Mouse (Mus musculus) ES-E14 (cell line): ENCODE results near the gene Gm13287. TPM values are rescaled to one million over a fixed set of nuclear protein-coding genes. Genes with fewer than 3 reads are reported as not detected.
"Not testable (repeated sequence)": the region's sequence is repeated elsewhere in the genome, so short reads cannot be mapped to it uniquely, and the experiment has no call there.

Experiments
- DNase-seq: peaks from one replicate; pipeline ENCODE4 v3.0.0-alpha.2; 2013; ENCODE audit warnings: low read depth, low spot score
- H3K27ac ChIP-seq: 2 replicates; pipeline ENCODE4 v1.5.1; 2012; ENCODE audit warnings: low read depth, mild to moderate bottlenecking, low read length, moderate library complexity, mixed read lengths; ENCODE audit not compliant: poor library complexity, insufficient read depth, severe bottlenecking
- H3K36me3 ChIP-seq: 2 replicates; pipeline ENCODE4 v1.6.1; 2012; ENCODE audit warnings: mild to moderate bottlenecking, low read length, moderate library complexity, mixed read lengths; ENCODE audit not compliant: control insufficient read depth, poor library complexity, insufficient read depth, severe bottlenecking
- H3K4me1 ChIP-seq, 2 experiments: fragments of 150-350 bp in 1 of 2; sonication (generic) in 1 of 2; 2 replicates each; pipeline ENCODE4 v1.6.1; 2012; ENCODE audit warnings: low read length in 2 of 2, mild to moderate bottlenecking in 1 of 2, mixed read lengths in 1 of 2; ENCODE audit not compliant: control insufficient read depth in 2 of 2, insufficient read depth in 2 of 2, poor library complexity in 1 of 2
- H3K4me3 ChIP-seq, 2 experiments: fragments of 150-350 bp in 1 of 2; sonication (generic) in 1 of 2; 2 replicates each; pipeline ENCODE4 v1.5.1; 2012; ENCODE audit warnings: low read length in 2 of 2, low read depth in 1 of 2, mild to moderate bottlenecking in 1 of 2, mixed read lengths in 1 of 2; ENCODE audit not compliant: insufficient read depth in 1 of 2, poor library complexity in 1 of 2, severe bottlenecking in 1 of 2
- H3K9ac ChIP-seq: 2 replicates; pipeline ENCODE4 v1.6.1; 2012; ENCODE audit warnings: low read depth, mild to moderate bottlenecking, low read length, mixed read lengths; ENCODE audit not compliant: poor library complexity, insufficient read depth, severe bottlenecking
- H3K9me3 ChIP-seq: fragments of 150-350 bp; sonication (generic); 2 replicates; pipeline ENCODE4 v1.6.1; 2012; ENCODE audit warnings: low read depth, mild to moderate bottlenecking, low read length; ENCODE audit not compliant: control insufficient read depth, insufficient read depth
- in situ Hi-C, 2 experiments: fragments of 600-800 bp; cut with MboI; formaldehyde crosslinking; loops; one replicate each; pipeline ENCODE4 v1.15.1; 2025; ENCODE audit warnings: low sequenced_read_pairs in 2 of 2, inconsistent platforms in 1 of 2; ENCODE audit not compliant: unreplicated experiment in 2 of 2
- total RNA-seq: library from RNA; depleted of rRNA; stranded (reverse); fragments of 300-350 nt; gene quantifications from 2 replicates; pipeline ENCODE4 v1.2.3, GENCODE M21; 2012; rRNA removed

The Gm13287 gene
- not detected in 2 replicates for total RNA-seq

- in situ Hi-C loops, H3K36me3 ChIP-seq, DNase-seq, H3K27ac ChIP-seq, H3K4me1 ChIP-seq, H3K4me3 ChIP-seq, H3K9ac ChIP-seq, H3K9me3 ChIP-seq: not testable (repeated sequence)
Measured at GRCm38 (mm10) chr4:88802954-88803353, at the start of gene Gm13287. TSS of gene Gm13287 (plus strand) at chr4:88803254.

GRCm38 (mm10) chr4:88754818-88755340 lies 48.2 kb upstream of the Gm13287 start, which contains the start of gene Gm13271:
TSS of gene Gm13271 (plus strand) at chr4:88754868.
- DNase-seq, H3K36me3 ChIP-seq, H3K27ac ChIP-seq, in situ Hi-C loops, H3K9ac ChIP-seq, H3K4me3 ChIP-seq, H3K9me3 ChIP-seq, H3K4me1 ChIP-seq: not testable (repeated sequence)

- H3K4me3 ChIP-seq, DNase-seq, in situ Hi-C loops: not testable (repeated sequence)
Measured at GRCm38 (mm10) chr4:88756581-88757513, 46.2 kb upstream of the Gm13287 start.

GRCm38 (mm10) chr4:88757628-88758031 lies 45.4 kb upstream of the Gm13287 start:
- H3K9me3 ChIP-seq, H3K27ac ChIP-seq, DNase-seq, H3K4me1 ChIP-seq, in situ Hi-C loops, H3K36me3 ChIP-seq, H3K4me3 ChIP-seq, H3K9ac ChIP-seq: not testable (repeated sequence)

More at GRCm38 (mm10) chr4:88756581-88757513, 46.2 kb upstream of the Gm13287 start:
- H3K27ac ChIP-seq, H3K9me3 ChIP-seq, H3K9ac ChIP-seq, H3K36me3 ChIP-seq, H3K4me1 ChIP-seq: not testable (repeated sequence)

- H3K36me3 ChIP-seq, H3K27ac ChIP-seq, DNase-seq, H3K4me3 ChIP-seq, H3K9ac ChIP-seq, H3K4me1 ChIP-seq, H3K9me3 ChIP-seq, in situ Hi-C loops: not testable (repeated sequence)
Measured at GRCm38 (mm10) chr4:88758751-88759150, 44.3 kb upstream of the Gm13287 start.

- H3K4me3 ChIP-seq, H3K36me3 ChIP-seq, H3K4me1 ChIP-seq, H3K9me3 ChIP-seq, in situ Hi-C loops, H3K9ac ChIP-seq, DNase-seq, H3K27ac ChIP-seq: not testable (repeated sequence)
Measured at GRCm38 (mm10) chr4:88759610-88760268, 43.3 kb upstream of the Gm13287 start, which contains the start of gene Gm13283. TSS of gene Gm13283 (plus strand) at chr4:88760119.

- H3K4me3 ChIP-seq, H3K9me3 ChIP-seq, H3K36me3 ChIP-seq, in situ Hi-C loops, H3K4me1 ChIP-seq, DNase-seq, H3K27ac ChIP-seq, H3K9ac ChIP-seq: not testable (repeated sequence)
Measured at GRCm38 (mm10) chr4:88760431-88760830, 42.6 kb upstream of the Gm13287 start.

GRCm38 (mm10) chr4:88761776-88762175 lies 41.3 kb upstream of the Gm13287 start:
- in situ Hi-C loops, H3K4me3 ChIP-seq, H3K9me3 ChIP-seq: not testable (repeated sequence)

More at GRCm38 (mm10) chr4:88761776-88762175, 41.3 kb upstream of the Gm13287 start:
- H3K27ac ChIP-seq, H3K36me3 ChIP-seq, H3K9ac ChIP-seq, H3K4me1 ChIP-seq, DNase-seq: not testable (repeated sequence)
